Mouse (Mus musculus) c-Kit-positive CD71-negative TER-119-negative erythroid progenitor cells, embryonic 14.5 days (primary cell): ENCODE results near the gene Pdpn.

Source experiments
- DNase-seq: peaks from one replicate; pipeline ENCODE4 v3.0.0-alpha.2; 2013; ENCODE audit warnings: low read depth

The Pdpn gene

GRCm38 (mm10) chr4:143298431-143299315 is 691 bp downstream of the Pdpn start:
- DNase-seq, result no peak

- DNase-seq, result no peak
Observed at GRCm38 (mm10) chr4:143297016-143297556, 2.3 kb downstream of the Pdpn start.

- no peak for DNase-seq
Observed at GRCm38 (mm10) chr4:143296153-143296552, 3.2 kb downstream of the Pdpn start.

DNA sequence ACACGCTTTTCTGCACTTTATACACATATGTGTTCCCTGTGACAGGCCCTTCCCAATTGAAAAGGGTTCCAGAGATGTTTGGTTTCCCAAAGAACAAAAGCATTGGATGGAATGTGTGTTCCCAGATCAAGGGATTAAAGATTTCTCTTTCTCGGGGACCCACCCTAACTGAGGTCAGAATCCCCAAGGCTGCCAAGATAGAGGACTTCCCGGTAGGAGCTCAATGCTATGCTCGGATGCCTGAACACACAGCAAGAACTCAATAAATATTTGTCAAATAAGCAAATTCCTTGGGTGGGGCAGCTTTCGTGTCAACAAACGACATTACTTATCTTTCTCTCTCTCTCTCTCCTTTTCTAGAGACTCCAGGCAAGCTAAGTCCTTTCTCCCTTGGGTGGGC is 5.0 kb downstream of the Pdpn start:
- no peak for DNase-seq

- no peak for DNase-seq
Observed at GRCm38 (mm10) chr4:143288880-143289279, 10.5 kb downstream of the Pdpn start.

DNA sequence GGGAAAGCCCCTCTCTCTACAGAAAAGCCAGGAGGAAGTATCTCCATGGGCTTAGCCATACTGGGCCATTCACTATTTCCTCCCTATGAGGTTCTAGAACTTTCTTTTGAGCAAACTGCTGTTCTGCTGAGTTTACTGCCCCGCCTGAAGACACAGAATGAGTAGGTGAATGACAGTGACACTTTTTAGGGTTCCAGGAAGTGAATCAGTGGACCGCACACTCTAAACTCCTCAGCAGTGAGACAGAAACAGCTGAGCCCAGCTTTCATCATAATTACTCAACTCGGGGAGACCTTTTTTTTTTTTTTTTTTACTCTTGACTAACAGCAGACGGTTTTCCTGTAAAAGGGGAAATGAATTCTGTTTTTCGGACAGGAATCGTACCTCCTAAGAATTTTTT is 10.9 kb downstream of the Pdpn start:
- no peak for DNase-seq

- no peak for DNase-seq
Observed at GRCm38 (mm10) chr4:143287065-143287464, 12.3 kb downstream of the Pdpn start.

DNA sequence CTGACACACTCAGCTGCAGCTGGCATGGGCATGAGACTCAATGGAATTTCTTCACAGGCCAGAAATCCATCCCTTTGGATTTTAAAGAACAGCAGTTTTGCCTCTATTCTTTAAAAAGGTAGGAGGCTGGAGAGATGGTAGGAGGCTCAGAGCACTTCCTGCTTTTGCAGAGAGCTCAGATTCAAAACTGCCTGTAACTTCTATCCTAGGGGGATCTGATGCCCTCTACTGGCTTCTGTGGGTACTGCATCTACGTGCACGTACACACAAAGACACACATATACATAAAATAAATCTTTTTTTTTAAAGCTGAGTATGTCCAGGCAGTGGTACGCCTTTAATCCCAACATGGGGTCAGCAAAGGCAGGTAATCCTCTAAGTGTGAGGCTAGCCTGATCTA is 19.2 kb downstream of the Pdpn start:
- DNase-seq, result no peak

GRCm38 (mm10) chr4:143279661-143280060 is 19.7 kb downstream of the Pdpn start:
- no peak for DNase-seq

DNA sequence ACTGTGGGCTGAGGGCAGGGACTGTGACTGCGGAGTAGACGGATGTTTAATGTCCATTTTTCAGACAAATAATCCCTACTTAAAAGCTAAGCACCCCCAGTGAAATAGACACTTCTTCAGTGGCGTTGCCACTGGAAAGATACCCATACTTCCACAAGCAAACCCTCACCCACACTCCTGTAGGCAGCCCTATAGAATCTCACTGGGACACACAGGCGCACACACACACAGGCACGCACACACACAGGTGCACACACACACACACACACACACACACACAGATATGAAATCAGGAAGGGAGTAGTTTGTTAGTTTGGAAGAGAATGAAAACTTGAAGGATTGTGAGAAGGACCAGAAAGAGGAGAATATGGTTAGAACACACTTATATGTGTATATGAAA is 20.3 kb downstream of the Pdpn start:
- DNase-seq, result no peak

DNA sequence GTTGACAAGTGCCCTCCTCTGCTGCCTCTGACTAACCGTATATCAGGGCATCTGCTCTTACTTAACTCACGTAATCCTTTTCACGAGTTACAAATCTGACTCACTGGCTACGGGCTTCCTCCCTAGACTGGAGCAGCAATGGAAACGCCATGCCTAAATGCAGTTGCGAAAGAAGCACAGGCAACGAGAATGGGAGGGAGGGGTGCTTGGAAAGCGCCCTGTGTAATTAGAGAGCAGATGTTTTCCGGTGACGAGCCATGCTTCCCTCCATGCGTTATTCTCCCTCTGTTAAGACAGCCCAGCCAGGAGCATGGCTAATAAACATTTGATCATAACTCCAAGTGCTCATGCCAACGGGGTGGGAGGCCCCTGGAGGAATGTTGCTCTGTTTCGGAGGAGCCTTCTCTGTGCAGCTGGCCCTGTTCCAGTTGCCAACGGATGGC is 20.9 kb downstream of the Pdpn start:
- DNase-seq, result no peak

GRCm38 (mm10) chr4:143277319-143277718 is 22.0 kb downstream of the Pdpn start:
- no peak for DNase-seq

DNA sequence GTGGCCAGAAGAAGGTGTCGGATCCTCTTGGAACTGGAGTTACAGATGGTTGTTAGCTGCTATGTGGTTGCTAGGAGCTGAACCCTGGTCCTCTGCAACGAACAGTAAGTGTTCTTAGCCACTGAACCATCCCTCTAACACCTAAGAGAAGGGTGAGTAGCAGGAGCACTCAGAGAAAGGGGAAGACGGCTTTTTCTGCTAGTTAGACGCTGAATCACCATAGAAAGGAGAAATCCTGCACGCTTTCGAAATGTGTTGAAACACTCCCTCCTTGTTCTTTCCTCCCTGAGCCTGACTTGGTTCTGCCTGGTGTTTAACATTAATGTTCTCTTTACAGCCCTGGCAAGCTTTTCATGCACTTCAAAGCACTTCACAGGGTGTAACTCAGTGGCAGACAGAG is 27.8 kb downstream of the Pdpn start:
- no peak for DNase-seq

- no peak for DNase-seq
Observed at GRCm38 (mm10) chr4:143270903-143271302, 28.5 kb downstream of the Pdpn start.

DNA sequence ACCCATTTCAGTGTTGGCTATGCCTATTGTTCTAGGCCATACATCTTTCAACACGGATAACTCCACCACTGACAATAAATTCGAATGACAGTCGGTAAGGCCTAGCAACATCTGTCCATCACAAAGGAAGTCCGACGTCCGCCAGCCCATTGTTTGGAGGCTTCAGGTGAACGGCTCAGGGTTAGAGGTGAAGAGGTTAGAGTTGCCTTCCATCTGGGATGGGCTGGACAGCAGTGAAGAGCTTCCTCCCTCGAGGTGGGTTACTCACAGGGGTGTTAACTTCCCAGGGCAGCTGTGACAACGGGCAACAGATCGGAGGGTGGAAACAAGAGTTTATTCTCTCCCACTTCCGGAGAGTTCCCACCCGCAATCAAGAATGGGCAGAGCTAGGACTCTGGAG is 36.7 kb downstream of the Pdpn start:
- DNase-seq, result no peak

DNA sequence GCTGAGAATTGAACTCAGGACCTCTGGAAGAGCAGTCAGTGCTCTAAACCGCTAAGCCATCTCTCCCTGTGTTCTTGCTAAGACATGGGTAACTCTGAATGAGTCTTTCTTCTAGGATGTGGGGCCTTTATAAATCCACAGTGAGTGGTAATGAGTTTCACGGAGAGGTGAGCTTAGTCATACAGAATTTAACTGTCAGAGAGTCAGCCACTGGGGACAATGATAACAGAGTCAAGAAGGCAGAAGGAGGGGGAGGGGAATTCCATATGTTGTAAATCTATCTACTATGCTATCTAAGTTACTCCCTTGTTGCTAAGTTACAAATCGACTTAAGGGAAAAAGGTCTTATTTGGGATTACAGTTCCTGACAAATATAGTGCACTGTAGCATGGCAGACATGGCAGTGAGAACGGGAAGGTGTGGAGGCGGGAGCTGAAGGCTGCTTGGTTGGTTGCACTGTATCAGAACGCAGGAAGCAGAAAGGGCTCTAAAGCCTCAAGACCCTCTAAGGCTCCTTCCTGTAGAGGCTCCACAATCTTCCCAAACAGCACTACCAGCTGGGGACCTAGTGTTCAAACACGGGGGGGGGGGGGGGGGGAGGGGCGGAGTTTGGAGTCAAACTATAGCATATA is 39.5 kb downstream of the Pdpn start:
- DNase-seq, result no peak

- no peak for DNase-seq
Observed at GRCm38 (mm10) chr4:143258517-143258916, 40.8 kb downstream of the Pdpn start.

DNA sequence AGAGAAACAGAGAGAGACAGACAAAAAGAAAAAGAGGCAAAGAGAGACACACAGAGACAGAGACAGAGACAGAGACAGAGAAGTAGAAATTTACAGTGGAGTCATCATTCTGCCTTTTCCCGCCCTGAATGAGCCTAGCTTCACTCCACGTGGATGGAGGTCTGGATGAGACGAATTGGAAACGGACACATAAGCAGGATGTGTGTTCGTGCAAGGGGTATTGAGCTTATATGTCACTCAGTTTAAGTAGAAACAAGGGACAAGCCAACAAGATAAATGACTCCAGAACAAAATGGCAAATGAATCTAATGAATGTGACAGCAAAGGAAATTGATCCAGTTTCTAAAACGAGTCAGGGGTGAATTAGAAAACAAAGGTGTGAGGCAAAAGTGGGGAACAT is 41.4 kb downstream of the Pdpn start:
- DNase-seq, result no peak

DNA sequence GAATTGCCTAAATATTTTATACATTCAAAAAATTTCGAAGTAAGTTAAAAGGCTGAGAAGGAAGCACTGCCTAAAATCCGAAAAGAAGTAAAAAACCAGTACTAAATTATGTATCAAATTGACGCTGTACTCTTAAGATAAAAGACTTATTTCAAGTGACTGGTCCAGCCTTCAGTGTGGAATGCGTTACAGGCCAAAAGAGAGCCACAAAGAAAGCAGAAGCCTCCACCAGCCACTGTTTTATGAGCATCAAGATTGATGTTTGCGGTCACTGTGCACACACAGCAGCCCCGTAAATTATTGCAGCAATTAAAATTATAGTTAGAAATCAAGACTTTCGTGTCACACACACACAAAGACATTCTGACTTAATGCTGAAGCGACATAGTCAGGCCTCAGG is 43.8 kb downstream of the Pdpn start:
- DNase-seq, result no peak

DNA sequence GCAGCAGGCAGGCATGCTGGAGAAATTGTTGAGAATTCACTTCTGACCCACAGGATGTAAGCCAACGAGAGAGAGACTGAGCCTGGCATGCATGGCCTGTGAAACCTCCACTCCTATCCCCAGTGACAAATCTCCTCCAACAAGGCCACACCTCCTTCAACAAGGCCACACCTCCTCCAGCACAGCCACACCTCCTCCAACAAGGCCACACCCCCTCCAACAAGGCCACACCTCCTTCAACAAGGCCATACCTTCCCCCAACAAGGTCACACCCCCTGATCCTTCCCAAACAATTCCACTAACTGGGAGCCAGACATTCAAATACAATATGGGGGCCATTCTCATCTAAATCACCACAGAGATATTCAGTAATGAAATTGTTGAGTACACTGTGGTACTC is 46.0 kb downstream of the Pdpn start:
- no peak for DNase-seq

- DNase-seq, result no peak
Observed at GRCm38 (mm10) chr4:143248050-143248449, 51.3 kb downstream of the Pdpn start.

- no peak for DNase-seq
Observed at GRCm38 (mm10) chr4:143241294-143241693, 58.1 kb downstream of the Pdpn start.

DNA sequence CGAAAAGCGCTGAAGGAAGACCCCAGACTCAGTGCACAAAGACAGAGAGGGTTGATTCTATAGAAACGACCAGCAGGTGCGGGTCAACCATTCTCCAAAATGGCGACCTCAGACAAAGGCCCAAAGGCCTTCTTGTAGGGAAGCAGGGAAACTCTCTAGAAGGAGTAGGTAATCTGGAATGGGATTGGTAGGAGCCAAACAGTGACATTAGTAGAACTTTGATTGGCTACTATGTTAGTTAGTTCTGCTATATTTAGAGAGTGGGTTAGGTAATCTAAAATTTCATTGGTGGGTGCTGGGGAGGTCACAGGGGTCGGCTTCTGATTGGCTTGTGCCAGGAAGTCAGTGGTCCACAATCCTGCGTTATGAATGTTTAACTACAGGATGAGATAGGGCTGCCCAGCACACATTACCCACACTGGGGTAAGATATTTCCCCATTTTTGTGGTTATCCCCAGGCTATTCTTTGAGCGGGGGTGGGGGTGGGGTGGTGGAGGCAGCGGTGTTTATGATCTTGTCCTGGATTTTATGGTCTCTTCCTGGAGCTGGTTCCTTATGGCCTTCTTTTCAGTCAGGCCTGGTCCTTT is 59.7 kb downstream of the Pdpn start:
- no peak for DNase-seq
